Mouse (Mus musculus) inflammation-experienced regulatory T-cells, adult 6 months (primary cell): ENCODE results near the gene 4930432K21Rik. TPM values are rescaled to one million over a fixed set of nuclear protein-coding genes. Genes with fewer than 3 reads are reported as not detected.

Experiments
- ATAC-seq: one replicate; pipeline ENCODE4 v1.8.0; 2017
- polyA plus RNA-seq, 3 experiments: library from polyadenylated mRNA; unstranded; fragments of 100-300 nt; shearing (Covaris generic); gene quantifications; one replicate each; pipeline ENCODE4 v1.2.1; 2017

The 4930432K21Rik gene
- polyA plus RNA-seq, 3 experiments from 2014 or later: 1.5 to 1.6 TPM; not detected in 1

GRCm38 (mm10) chr8:84210167-84210791 lies 62.5 kb downstream of the 4930432K21Rik start:
- peak; percentile 72 for ATAC-seq

- ATAC-seq: no peak
Observed at GRCm38 (mm10) chr8:84211202-84211601, 63.4 kb downstream of the 4930432K21Rik start.

- ATAC-seq: no peak
Observed at GRCm38 (mm10) chr8:84211881-84212563, 64.2 kb downstream of the 4930432K21Rik start.

DNA sequence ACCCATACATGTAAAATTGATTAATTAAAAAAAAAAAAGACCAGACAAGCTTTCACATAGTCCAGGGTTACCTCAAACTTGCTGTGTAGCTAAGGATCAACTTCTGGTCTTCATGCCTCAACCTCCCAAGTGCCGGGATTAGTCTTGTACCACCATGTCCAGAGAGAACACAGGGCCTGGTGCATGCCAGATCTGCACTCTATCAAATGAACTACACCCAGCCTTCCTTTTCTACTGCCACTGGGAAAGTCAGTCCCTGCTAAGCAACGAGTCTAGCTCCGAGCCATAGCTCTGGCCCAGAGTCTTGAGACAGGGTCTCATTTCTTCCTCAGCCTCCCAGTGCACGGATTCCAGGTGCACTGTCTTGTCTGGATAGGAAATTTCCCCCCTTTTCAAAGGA lies 65.5 kb downstream of the 4930432K21Rik start:
- no peak for ATAC-seq

GRCm38 (mm10) chr8:84217206-84217605 lies 69.4 kb downstream of the 4930432K21Rik start:
- ATAC-seq: no peak

GRCm38 (mm10) chr8:84218143-84218542 lies 70.3 kb downstream of the 4930432K21Rik start:
- ATAC-seq: no peak

- ATAC-seq: no peak
Observed at GRCm38 (mm10) chr8:84220105-84220504, 72.3 kb downstream of the 4930432K21Rik start.

Other genes with a start within 250 kb of the 4930432K21Rik start
- 10 to 100 TPM in 2 of 3 experiments, 1 to 10 TPM in 1; 5.1 to 13.8 (median 11.3) TPM for gene Adgrl1, start 247.9 kb upstream of the 4930432K21Rik start, polyA plus RNA-seq
- gene Gm10644, start 192.8 kb upstream of the 4930432K21Rik start, polyA plus RNA-seq: 1 to 10 TPM in 1 of 3 experiments, under 1 TPM in 2; 0.16 to 1.5 (median 0.52) TPM
- 100 to 1,000 TPM in 1 of 3 experiments, 10 to 100 TPM in 2; 26.0 to 159 (median 26.4) TPM for gene Asf1b, start 192.5 kb upstream of the 4930432K21Rik start, polyA plus RNA-seq
- 10 to 100 TPM; 16.3 to 20.1 (median 18.8) TPM for gene Prkaca, start 175.0 kb upstream of the 4930432K21Rik start, polyA plus RNA-seq
- 1 to 10 TPM; 5.0 to 7.3 (median 6.5) TPM for gene Samd1, start 150.4 kb upstream of the 4930432K21Rik start, polyA plus RNA-seq
- gene 1700067K01Rik, start 146.5 kb upstream of the 4930432K21Rik start, polyA plus RNA-seq: under 1 TPM in 2 of 3 experiments, not detected in 1; 0.51 to 0.70 TPM
- 1 to 10 TPM in 2 of 3 experiments, not detected in 1; 1.2 to 2.5 TPM for gene 2210011C24Rik, start 135.9 kb upstream of the 4930432K21Rik start, polyA plus RNA-seq
- gene Palm3, start 126.6 kb upstream of the 4930432K21Rik start, polyA plus RNA-seq: 1 to 10 TPM; 1.6 to 3.7 (median 2.8) TPM
- gene Il27ra, start 105.4 kb upstream of the 4930432K21Rik start, polyA plus RNA-seq: 100 to 1,000 TPM; 188 to 350 (median 272) TPM
- gene Rln3, start 103.0 kb upstream of the 4930432K21Rik start, polyA plus RNA-seq: 10 to 100 TPM; 21.2 to 34.2 (median 31.9) TPM
- gene Gm10643, start 82.9 kb upstream of the 4930432K21Rik start, polyA plus RNA-seq: 1 to 10 TPM in 1 of 3 experiments, under 1 TPM in 2; 0.53 to 1.4 (median 0.91) TPM
- 10 to 100 TPM in 2 of 3 experiments, 1 to 10 TPM in 1; 9.4 to 13.2 (median 13.2) TPM for gene Rfx1, start 81.2 kb upstream of the 4930432K21Rik start, polyA plus RNA-seq
- 10 to 100 TPM; 16.6 to 20.0 (median 18.6) TPM for gene Dcaf15, start 43.3 kb upstream of the 4930432K21Rik start, polyA plus RNA-seq
- gene Podnl1, start 22.0 kb upstream of the 4930432K21Rik start, polyA plus RNA-seq: 10 to 100 TPM in 1 of 3 experiments, 1 to 10 TPM in 2; 8.5 to 32.9 (median 8.7) TPM
- 10 to 100 TPM; 13.9 to 24.2 (median 21.3) TPM for gene Cc2d1a, start 89 bp upstream of the 4930432K21Rik start, polyA plus RNA-seq
- gene Nanos3, start 37.2 kb downstream of the 4930432K21Rik start, polyA plus RNA-seq: not detected
- 1 to 10 TPM; 2.9 to 4.8 (median 4.4) TPM for gene Zswim4, start 89.0 kb downstream of the 4930432K21Rik start, polyA plus RNA-seq
- gene D8Ertd738e, start 101.7 kb downstream of the 4930432K21Rik start, polyA plus RNA-seq: 100 to 1,000 TPM; 351 to 392 (median 390) TPM
- 10 to 100 TPM in 2 of 3 experiments, 1 to 10 TPM in 1; 7.2 to 34.3 (median 25.2) TPM for gene Mri1, start 109.3 kb downstream of the 4930432K21Rik start, polyA plus RNA-seq
- 10 to 100 TPM; 40.4 to 53.7 (median 44.6) TPM for gene Ccdc130, start 122.4 kb downstream of the 4930432K21Rik start, polyA plus RNA-seq
- 1 to 10 TPM; 3.4 to 8.2 (median 8.2) TPM for gene Cacna1a, start 240.4 kb downstream of the 4930432K21Rik start, polyA plus RNA-seq